ENCODE assay signal across 10 mouse cellular contexts in the genomic region with DNA sequence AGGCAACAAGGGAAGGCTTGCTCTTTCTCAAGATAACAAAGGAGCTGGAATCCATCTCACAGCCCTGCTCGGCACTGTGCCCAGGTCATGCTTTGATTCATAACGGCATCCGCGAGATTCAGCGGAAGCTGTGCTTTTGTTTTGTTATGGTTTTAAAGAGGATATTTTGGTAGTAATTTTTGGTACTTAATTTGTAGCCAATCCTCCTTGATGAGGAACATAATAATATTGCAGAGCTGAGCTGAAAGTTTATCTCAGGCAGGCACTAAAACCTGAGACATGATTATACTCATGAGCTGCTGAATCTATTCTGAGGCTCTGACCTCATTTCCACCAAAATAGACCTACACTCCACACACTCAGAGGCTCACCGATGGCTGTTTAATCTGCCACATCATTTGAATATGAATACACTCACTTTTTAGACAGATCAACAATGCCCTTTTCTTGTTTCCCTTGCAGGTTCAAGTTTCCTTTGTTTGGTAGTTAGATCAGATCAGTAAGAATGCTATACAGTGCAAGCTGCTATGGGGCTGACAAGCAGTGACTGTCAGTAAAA.
DNase-seq lines count a peak whose midpoint lies in the region; ATAC-seq and TF ChIP-seq lines count a peak whose summit lies in the region.
"Had no signal": no experiment of that assay in that cellular context is flagged by ENCODE, and none has a peak within 500 bp of the region (broad histone marks: within the 10 kb centered on the region; RNA-seq: fewer than 3 reads in every experiment).

No protein-coding gene starts in this region.

- H3K36me3 ChIP-seq in limb, embryonic 13.5 days: no peaks in the 10 kb centered on the region
- H3K36me3 ChIP-seq in limb, embryonic 10.5 days: no peaks in the 10 kb centered on the region
- no peaks in the 10 kb centered on the region for H3K36me3 ChIP-seq in hindbrain, embryonic 11.5 days (ENCODE audit: control insufficient read depth, insufficient read depth, low read length)

- TF ChIP-seq CTCF in gastrocnemius, adult 2 months (IDR thresholded peaks at IDR 0.05): no peak

- no peak for ATAC-seq in limb, embryonic 13.5 days (ENCODE audit: low FRiP score, low read depth)
- peak; percentile 92 for ATAC-seq in hindbrain, embryonic 11.5 days (ENCODE audit: low FRiP score)

- H3K27ac ChIP-seq in limb, embryonic 13.5 days: 0 out of 2 replicates have a peak overlapping the region, but pooled peaks have one; percentile 15
- no peak overlapping the region for H3K27ac ChIP-seq in limb, embryonic 10.5 days
- peak overlapping the region; percentile 71 for H3K27ac ChIP-seq in gastrocnemius, adult 2 months
- H3K27ac ChIP-seq in hindbrain, embryonic 11.5 days (ENCODE audit: low read depth, low read length): peak overlapping the region; percentile 12; the same call in 1 of the 2 replicates
- H3K27ac ChIP-seq: liver, embryonic 14.5 days had no signal

- no peak for DNase-seq in limb, embryonic 10.5 days (ENCODE audit: low spot score)
- DNase-seq in cerebellum, adult 18-20 months: peak; percentile 80 to 86
- DNase-seq in gastrocnemius, adult 2 months: peak; percentile 68
- DNase-seq in hindbrain, embryonic 11.5 days (ENCODE audit: low spot score): peak; percentile 51
- DNase-seq in lung, postnatal 10 days: peak; percentile 76
- DNase-seq in thymus, postnatal 0 days (ENCODE audit: low spot score): peak; percentile 66
- DNase-seq in natural killer cell, adult 2 months (ENCODE audit: low spot score in 2 of 2): no peak

- 76% methylated on average over 6 of the region's 6 CpGs for WGBS in limb, embryonic 13.5 days
- WGBS in limb, embryonic 10.5 days: 82% methylated on average over 6 of the region's 6 CpGs
- WGBS in hindbrain, embryonic 11.5 days: 33% methylated on average over 6 of the region's 6 CpGs

- H3K4me1 ChIP-seq in limb, embryonic 13.5 days: peaks cover 12% of the 10 kb centered on the region
- peaks cover 14% of the 10 kb centered on the region for H3K4me1 ChIP-seq in limb, embryonic 10.5 days
- H3K4me1 ChIP-seq in hindbrain, embryonic 11.5 days (replicated peaks; ENCODE audit: control insufficient read depth, insufficient read depth, low read length): no peaks in the 10 kb centered on the region

- H3K9me3 ChIP-seq in limb, embryonic 13.5 days: no peaks in the 10 kb centered on the region
- H3K9me3 ChIP-seq in limb, embryonic 10.5 days (replicated peaks): no peaks in the 10 kb centered on the region
- no peaks in the 10 kb centered on the region for H3K9me3 ChIP-seq in hindbrain, embryonic 11.5 days (ENCODE audit: control insufficient read depth, low read length)

- H3K4me3 ChIP-seq in limb, embryonic 13.5 days: no peak overlapping the region
- no peak overlapping the region for H3K4me3 ChIP-seq in limb, embryonic 10.5 days
- H3K4me3 ChIP-seq in gastrocnemius, adult 2 months: peak overlapping the region; percentile 52
- H3K4me3 ChIP-seq in hindbrain, embryonic 11.5 days (ENCODE audit: low read depth, low read length): no peak overlapping the region
- H3K4me3 ChIP-seq: erythroblast, embryonic 14.5 days had no signal

- no peak overlapping the region for H3K9ac ChIP-seq in limb, embryonic 13.5 days
- H3K9ac ChIP-seq in hindbrain, embryonic 11.5 days (ENCODE audit: low read depth, low read length): no peak overlapping the region
- H3K9ac ChIP-seq: liver, embryonic 14.5 days had no signal

- intact Hi-C loops in gastrocnemius, adult 2 months (cut with DNase I): loop anchor here (10.0 kb wide), 1 partner anchor 238 kb away; no protein-coding TSS in a partner anchor

- no peaks in the 10 kb centered on the region for H3K27me3 ChIP-seq in limb, embryonic 13.5 days
- H3K27me3 ChIP-seq in limb, embryonic 10.5 days (ENCODE audit: low read depth, poor library complexity, severe bottlenecking): no peaks in the 10 kb centered on the region
- no peaks in the 10 kb centered on the region for H3K27me3 ChIP-seq in hindbrain, embryonic 11.5 days (ENCODE audit: control insufficient read depth, insufficient read depth, low read length)

- no peak overlapping the region for H3K4me2 ChIP-seq in limb, embryonic 13.5 days (replicated peaks)
- H3K4me2 ChIP-seq in hindbrain, embryonic 11.5 days (replicated peaks; ENCODE audit: low read depth, low read length): peak overlapping the region; percentile 21; the same call in 1 of the 2 replicates

Comparison
In these comparisons a context has a peak if more than half of its experiments do, and no peak if none do; other contexts are left out.
1. DNase-seq: peak in cerebellum, adult 18-20 months (2 of 2), gastrocnemius, adult 2 months (single experiment), hindbrain, embryonic 11.5 days (single experiment), lung, postnatal 10 days (single experiment) and thymus, postnatal 0 days (single experiment); none in limb, embryonic 10.5 days (single experiment) and natural killer cell, adult 2 months (0 of 2).